Mouse (Mus musculus) olfactory bulb, adult 2 months (tissue): ENCODE data around the gene Frmpd4. TPM values are rescaled to one million over a fixed set of nuclear protein-coding genes. Genes with fewer than 3 reads are reported as not detected.

Source experiments
- H3K27ac ChIP-seq: fragments of 200-500 bp; 2 replicates; pipeline ENCODE4 v1.5.1; 2012; ENCODE audit warnings: low read depth, low read length; ENCODE audit not compliant: insufficient read depth
- H3K4me1 ChIP-seq: fragments of 200-500 bp; 2 replicates; pipeline ENCODE4 v1.6.1; 2012; ENCODE audit warnings: low read length; ENCODE audit not compliant: control insufficient read depth, insufficient read depth
- H3K4me3 ChIP-seq: fragments of 200-500 bp; 2 replicates; pipeline ENCODE4 v1.5.1; 2012; ENCODE audit warnings: mild to moderate bottlenecking, low read depth, low read length, moderate library complexity; ENCODE audit not compliant: insufficient read depth
- CTCF ChIP-seq: fragments of 200-500 bp; IDR thresholded peaks from 2 replicates; pipeline ENCODE4 v1.5.1; 2012; ENCODE audit warnings: low read depth, mild to moderate bottlenecking, low read length, moderate library complexity; ENCODE audit not compliant: insufficient read depth
- POLR2A ChIP-seq: fragments of 200-500 bp; IDR thresholded peaks from 2 replicates; pipeline ENCODE4 v1.6.1; 2012; ENCODE audit warnings: mild to moderate bottlenecking, low read depth, low read length, moderate library complexity; ENCODE audit not compliant: insufficient read depth
- WGBS: fragments of 180-500 bp; shearing (Covaris S2); methylation state at CpG from one replicate; pipeline ENCODE4 v1.1.7; 2018; 5-methylcytosine and 5-hydroxymethylcytosine counted together
- polyA plus RNA-seq: library from polyadenylated mRNA; stranded (reverse); fragments of >200 nt; gene quantifications from 2 replicates; pipeline ENCODE4 v1.2.4, GENCODE M21; 2012; ENCODE audit warnings: low replicate concordance; ENCODE audit not compliant: missing spikeins, insufficient read depth, insufficient read length

The Frmpd4 gene
- polyA plus RNA-seq, 1 experiment, result not detected

- no peaks in the 10 kb centered on the region for H3K4me1 ChIP-seq
- WGBS, result 87% methylated on average over 2 of the region's 2 CpGs
- no peak overlapping the region for H3K27ac ChIP-seq
- no peak overlapping the region for H3K4me3 ChIP-seq
- no peak for TF ChIP-seq POLR2A
- no peak for TF ChIP-seq CTCF
Measured at GRCm38 (mm10) chrX:167788737-167789136, 788.3 kb downstream of the Frmpd4 start.

- no peak for TF ChIP-seq POLR2A
- TF ChIP-seq CTCF, result no peak
Measured at GRCm38 (mm10) chrX:167783526-167783925, 793.5 kb downstream of the Frmpd4 start.

GRCm38 (mm10) chrX:167719564-167719981 lies 857.5 kb downstream of the Frmpd4 start:
- Histone ChIP-seq H3K4me1 (0 out of 2 replicates have a peak, but pooled peaks cover 3% of the 10 kb centered on the region), H3K4me3 (no peak overlapping the region), H3K27ac (no peak overlapping the region)
- TF ChIP-seq POLR2A (no peak), CTCF (no peak)
- WGBS, result 86% methylated on average over 3 of the region's 3 CpGs

More at GRCm38 (mm10) chrX:167783526-167783925, 793.5 kb downstream of the Frmpd4 start:
- Histone ChIP-seq H3K4me3 (no peak overlapping the region), H3K27ac (no peak overlapping the region), H3K4me1 (no peaks in the 10 kb centered on the region)

DNA sequence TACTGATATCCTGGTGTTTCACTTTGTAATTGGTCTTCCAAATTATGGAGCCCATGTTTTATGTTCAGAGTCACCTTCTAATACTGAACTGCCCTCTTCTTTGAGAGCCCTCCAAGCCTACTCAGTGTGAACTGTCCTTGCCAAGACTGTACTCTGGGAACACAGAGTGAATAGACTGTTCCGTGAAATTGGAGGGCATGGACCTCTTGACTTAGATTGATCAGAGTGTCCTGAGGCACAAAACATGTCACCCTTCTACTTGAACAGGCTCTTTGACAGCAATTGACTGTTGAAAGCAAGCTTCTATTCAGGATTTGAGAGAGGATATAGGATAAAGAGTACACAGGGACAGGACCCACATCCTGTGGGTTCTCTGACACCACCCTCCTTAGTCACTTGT lies 857.9 kb downstream of the Frmpd4 start:
- WGBS, result 67% methylated on average over 1 of the region's 1 CpGs

GRCm38 (mm10) chrX:167654806-167655495 lies 922.1 kb downstream of the Frmpd4 start:
- no peaks in the 10 kb centered on the region for H3K4me1 ChIP-seq
- WGBS, result 60% methylated on average over 5 of the region's 5 CpGs

More for the DNA sequence above, 857.9 kb downstream of the Frmpd4 start:
- Histone ChIP-seq H3K27ac (no peak overlapping the region), H3K4me1 (0 out of 2 replicates have a peak, but pooled peaks cover 3% of the 10 kb centered on the region), H3K4me3 (no peak overlapping the region)
- no peak for TF ChIP-seq POLR2A
- no peak for TF ChIP-seq CTCF

DNA sequence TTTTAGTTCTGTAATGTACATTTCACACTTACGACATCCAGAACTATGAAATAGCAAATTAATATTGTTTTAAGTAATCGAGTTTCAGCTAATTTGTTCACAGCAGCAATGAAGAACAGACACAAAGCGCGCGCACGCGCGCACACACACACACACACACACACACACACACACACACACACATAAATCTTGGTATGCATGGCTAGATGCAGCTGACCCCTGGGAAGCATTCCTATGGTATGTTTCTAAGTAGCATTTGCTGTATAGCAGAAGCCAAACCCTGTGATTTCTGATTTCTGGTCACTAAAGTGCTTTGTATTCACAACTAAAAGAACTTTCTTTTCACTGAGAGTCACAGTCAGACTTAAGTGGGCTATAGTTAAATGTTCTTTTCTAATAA lies 922.8 kb downstream of the Frmpd4 start:
- Histone ChIP-seq H3K4me1 (no peaks in the 10 kb centered on the region), H3K27ac (no peak overlapping the region), H3K4me3 (no peak overlapping the region)
- WGBS, result 96% methylated on average over 8 of the region's 8 CpGs
- no peak for TF ChIP-seq POLR2A
- TF ChIP-seq CTCF, result no peak

More at GRCm38 (mm10) chrX:167654806-167655495, 922.1 kb downstream of the Frmpd4 start:
- H3K4me3 ChIP-seq, result no peak overlapping the region
- TF ChIP-seq POLR2A (no peak), CTCF (no peak)
- no peak overlapping the region for H3K27ac ChIP-seq

GRCm38 (mm10) chrX:167597639-167598217 lies 979.3 kb downstream of the Frmpd4 start:
- no peak for TF ChIP-seq POLR2A
- TF ChIP-seq CTCF, result no peak
- Histone ChIP-seq H3K4me1 (no peaks in the 10 kb centered on the region), H3K4me3 (no peak overlapping the region), H3K27ac (no peak overlapping the region)

GRCm38 (mm10) chrX:167552827-167553226 lies 1024.2 kb downstream of the Frmpd4 start:
- 75% methylated on average over 3 of the region's 3 CpGs for WGBS
- H3K27ac ChIP-seq, result no peak overlapping the region
- H3K4me1 ChIP-seq, result no peaks in the 10 kb centered on the region
- TF ChIP-seq POLR2A (no peak), CTCF (no peak)
- H3K4me3 ChIP-seq, result no peak overlapping the region

DNA sequence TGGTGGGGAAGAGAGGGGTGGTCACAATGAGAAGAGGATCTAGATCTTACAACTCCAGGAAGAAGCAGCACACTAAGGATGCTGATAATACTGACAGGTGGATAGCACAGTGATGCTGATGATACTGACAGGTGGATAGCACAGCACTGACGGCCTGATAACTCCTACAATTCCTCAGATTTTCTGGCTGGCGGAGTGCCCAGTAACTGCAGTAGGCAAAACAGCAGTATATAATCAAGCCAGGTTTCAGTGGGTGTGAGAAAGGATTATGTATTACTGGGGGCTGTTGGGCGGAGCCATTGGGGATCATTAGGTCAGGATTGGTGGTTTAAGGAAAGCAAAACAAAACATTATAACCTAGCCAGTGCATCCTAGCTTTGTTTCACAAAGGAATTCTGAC lies 1053.9 kb downstream of the Frmpd4 start:
- no peak overlapping the region for H3K27ac ChIP-seq
- TF ChIP-seq CTCF, result no peak
- TF ChIP-seq POLR2A, result no peak
- H3K4me1 ChIP-seq, result no peaks in the 10 kb centered on the region
- no peak overlapping the region for H3K4me3 ChIP-seq
- 67% methylated on average over 3 of the region's 3 CpGs for WGBS

GRCm38 (mm10) chrX:167522528-167522927 lies 1054.5 kb downstream of the Frmpd4 start:
- Histone ChIP-seq H3K4me1 (no peaks in the 10 kb centered on the region), H3K27ac (no peak overlapping the region), H3K4me3 (no peak overlapping the region)
- WGBS, result 48% methylated on average over 4 of the region's 4 CpGs
- no peak for TF ChIP-seq CTCF
- TF ChIP-seq POLR2A, result no peak
